Mouse (Mus musculus) NIH3T3 (cell line): ENCODE measurements around the gene Stag1.

ENCODE experiments used
- DNase-seq: peaks from one replicate; pipeline ENCODE4 v3.0.0-alpha.2; 2012; ENCODE audit warnings: low read depth

Stag1 gene

DNA sequence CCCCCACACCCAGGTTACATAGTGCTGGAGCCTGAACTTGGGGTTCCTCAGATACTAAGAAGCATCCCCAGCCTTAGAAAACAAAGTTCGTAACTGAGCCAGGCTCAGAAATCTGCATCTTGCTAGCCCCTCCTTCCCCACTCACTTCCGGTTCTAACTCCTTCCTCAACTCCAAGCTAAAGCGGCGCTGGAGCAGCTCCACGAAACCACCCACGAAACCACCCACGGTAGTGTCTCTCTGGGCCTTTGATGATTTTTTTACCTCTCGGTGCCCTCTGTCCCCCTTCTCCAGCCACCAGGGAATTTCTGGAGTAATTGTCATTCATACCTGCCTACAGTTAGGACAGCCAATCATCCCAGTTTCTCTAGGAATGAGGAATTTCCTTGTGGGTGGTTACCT lies at the start of gene Stag1:
Gene Stag1, plus strand, starts transcription at position 253 of the 400 bp plus-strand sequence.
- DNase-seq = no peak

GRCm38 (mm10) chr9:100548313-100548712 lies 49.3 kb upstream of the Stag1 start:
- peak; percentile 59 for DNase-seq

GRCm38 (mm10) chr9:100555686-100556085 lies 41.9 kb upstream of the Stag1 start:
- no peak for DNase-seq

DNA sequence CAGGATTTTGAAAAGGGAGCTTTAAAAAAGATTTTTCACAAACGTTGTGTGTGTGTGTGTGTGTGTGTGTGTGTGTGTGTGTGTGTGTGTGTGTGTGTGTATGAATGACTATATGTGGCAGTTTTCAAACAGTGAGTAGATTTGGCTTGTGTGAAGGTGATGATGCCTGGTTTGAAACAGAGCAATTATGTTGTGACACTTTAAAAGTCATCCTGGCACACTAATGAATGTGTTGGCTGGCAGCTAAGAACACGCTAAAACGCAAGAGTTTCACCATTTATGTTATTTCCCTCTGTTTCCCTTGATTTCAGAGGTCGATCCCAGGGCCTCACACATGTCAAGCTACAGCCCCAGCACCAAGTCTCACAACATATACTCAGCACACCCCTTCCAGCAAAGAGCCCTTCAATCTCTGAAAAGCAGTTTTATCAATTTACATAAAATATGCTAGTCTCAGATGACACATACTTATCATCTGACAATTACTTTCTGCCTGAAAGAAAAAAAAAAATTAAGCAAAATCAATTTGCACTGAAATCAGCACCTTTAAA lies 39.5 kb upstream of the Stag1 start:
- DNase-seq = no peak

GRCm38 (mm10) chr9:100558991-100559390 lies 38.6 kb upstream of the Stag1 start:
- DNase-seq = no peak

- DNase-seq = no peak
Observed at GRCm38 (mm10) chr9:100560251-100560890, 37.2 kb upstream of the Stag1 start.

GRCm38 (mm10) chr9:100569798-100570625 lies 27.6 kb upstream of the Stag1 start:
- DNase-seq = peak; percentile 33

DNA sequence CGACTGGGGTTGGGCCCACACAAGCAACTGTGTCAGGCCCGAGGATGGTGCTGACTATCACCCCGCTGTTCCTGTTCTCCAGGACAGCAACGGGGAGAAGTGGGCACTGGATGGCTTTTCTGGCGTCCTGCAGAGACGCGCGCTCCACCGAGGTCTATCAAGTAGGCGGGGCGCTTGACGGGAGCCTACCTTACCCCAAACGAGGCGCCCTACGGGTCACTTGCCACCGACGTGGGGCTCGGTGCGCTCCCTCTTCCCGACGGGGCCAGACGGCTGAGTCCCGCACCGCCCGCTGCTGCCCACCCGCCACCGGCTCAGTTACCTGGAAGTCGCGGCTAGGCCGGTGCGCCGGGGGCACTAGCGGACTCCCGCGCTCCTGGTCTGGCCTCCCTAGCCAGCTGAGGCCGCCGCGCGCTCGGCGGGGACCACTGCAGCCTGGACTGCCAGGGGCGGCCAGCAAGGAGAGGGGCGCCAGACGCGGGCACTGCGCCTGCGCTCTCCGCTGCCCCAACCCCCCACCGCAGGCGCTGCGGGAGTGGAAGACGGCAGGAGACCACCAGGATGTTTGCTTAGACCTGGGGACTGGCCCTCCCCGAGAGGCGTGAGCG lies 26.9 kb upstream of the Stag1 start, which contains the start of gene Slc35g2:
Gene Slc35g2, minus strand, starts transcription at position 465 of the 608 bp plus-strand sequence.
- no peak for DNase-seq

DNA sequence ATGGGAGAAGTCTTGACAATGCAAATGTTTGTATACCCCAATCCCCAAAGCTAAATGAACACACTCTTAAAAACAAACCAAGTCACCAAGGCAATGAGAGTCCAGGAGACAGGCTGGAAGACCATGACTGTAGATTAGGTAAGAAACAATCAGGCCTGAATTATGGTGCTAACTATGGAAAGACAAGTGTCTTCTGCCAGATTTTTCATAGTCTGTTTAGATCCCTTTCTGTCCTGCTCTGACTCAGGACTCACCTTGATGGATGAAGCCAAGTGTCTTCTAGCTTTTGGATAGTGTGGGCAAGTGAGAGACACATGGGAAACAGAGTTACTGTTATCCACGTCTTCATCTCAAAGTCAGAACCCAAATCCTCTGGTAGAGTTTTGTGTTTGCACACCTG lies 26.1 kb upstream of the Stag1 start:
- no peak for DNase-seq

GRCm38 (mm10) chr9:100573300-100573699 lies 24.3 kb upstream of the Stag1 start:
- no peak for DNase-seq

GRCm38 (mm10) chr9:100573942-100574341 lies 23.7 kb upstream of the Stag1 start:
- DNase-seq = no peak

DNA sequence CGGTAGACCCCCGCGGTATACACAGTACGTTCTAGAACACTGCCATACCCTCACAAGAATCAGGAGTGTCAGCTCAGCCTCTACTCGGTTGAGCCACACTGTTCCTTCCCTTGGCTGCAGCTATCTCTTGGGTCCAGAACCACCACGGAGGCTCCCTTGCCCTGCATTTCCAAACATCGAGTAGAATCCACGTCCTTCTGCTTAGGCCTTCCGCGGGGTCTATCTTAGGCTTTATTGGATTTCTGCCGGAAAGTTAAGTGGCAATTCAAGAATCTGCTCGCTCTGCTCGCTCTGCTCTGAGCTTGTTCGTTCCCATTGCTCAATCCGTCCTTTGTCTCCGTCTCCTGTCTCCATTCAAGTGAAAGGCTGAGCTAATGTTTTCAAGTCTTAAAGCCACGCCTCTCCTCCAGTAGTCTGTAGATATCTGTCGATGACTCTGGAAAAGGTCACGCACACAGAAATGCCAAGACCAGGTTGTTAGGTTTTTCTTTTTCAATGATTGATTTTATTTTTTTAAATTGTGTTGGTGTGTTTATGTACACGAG lies 17.3 kb upstream of the Stag1 start:
- DNase-seq = no peak

DNA sequence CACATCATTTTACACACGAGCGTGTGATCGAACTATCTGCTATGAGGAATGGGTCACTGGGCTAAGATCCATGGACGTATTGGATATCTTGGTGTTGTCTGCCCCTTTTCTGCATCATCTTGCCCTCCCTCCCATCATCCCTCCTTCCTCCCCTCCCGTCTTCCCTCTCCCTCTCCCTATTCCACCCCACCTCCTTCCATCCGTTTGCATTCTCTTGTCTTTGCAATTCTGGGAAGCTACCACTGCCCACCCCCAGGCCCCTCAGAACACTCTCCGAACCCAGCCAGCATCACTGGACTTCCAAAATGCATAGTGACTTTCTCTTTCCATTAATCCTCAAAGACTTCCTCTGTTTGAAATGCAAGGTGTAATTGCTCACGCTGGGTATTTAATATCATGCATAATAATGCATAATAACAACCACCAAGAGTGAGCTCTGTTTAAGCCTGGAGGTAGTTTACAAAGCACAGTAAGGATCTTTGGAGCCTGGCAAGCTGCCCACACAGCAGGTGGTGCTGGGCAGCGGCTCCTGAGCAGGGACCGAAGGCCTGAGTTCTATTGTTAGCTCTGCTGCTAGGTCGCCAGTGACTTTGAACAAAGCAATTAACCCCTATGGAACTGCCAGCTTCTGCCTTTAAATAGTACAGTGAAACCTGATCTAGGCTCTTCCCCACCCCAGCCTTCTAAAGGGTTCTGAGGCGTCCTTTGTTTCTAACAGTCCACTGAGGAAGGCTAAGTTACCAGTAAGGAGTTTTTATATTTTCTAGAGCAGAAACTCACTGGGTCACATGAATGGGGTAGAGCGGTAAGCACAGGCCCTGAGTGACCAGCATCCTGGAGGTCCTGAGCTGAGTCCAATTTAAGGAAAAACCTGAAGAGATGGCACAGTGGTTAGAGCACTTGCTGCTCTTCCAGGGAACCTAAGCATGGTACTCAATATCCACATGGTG lies 15.8 kb upstream of the Stag1 start:
- DNase-seq = no peak

GRCm38 (mm10) chr9:100582883-100583575 lies 14.6 kb upstream of the Stag1 start:
- DNase-seq = no peak

- no peak for DNase-seq
Observed at GRCm38 (mm10) chr9:100584031-100584430, 13.6 kb upstream of the Stag1 start.

DNA sequence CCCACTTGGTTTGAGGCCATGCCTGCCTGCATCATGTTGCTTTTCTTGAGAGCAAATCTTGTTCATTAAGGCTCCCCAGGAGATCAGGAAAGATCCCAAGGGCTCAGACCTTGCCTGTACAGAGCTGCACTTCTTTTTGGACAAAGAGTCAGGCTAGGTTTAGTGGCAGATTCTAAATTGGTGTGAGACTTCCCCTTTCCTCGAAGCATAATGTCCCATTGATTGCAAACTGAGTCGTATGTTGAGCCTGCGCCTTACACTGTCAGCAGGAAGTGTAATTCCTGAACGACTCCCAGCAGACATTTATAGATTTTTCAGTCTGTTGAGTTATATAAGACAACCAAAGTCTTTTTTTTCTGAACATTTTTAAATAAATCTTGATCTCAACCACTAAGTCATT lies 7.1 kb upstream of the Stag1 start:
- no peak for DNase-seq

DNA sequence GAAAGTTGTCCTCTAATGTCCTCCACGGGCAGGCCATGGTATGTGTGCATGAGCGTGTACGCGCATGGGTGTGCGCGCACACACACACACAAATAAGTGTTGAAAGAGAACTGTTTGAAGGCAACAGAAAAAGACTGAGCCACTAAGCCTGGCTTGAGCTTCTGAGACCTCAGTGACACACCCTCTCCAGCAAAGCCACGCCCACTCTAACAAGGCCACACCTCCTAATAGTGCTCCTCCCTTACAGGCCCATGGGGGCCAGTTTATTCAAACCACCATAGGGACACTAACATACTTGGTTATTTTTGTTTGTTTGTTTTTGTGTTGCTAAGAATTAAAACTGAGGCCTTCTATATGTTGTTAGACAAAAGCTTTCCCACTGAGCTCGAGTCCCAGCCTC lies 1.3 kb upstream of the Stag1 start:
- DNase-seq = no peak

GRCm38 (mm10) chr9:100599761-100600328 lies 2.2 kb downstream of the Stag1 start:
- peak; percentile 63 for DNase-seq

DNA sequence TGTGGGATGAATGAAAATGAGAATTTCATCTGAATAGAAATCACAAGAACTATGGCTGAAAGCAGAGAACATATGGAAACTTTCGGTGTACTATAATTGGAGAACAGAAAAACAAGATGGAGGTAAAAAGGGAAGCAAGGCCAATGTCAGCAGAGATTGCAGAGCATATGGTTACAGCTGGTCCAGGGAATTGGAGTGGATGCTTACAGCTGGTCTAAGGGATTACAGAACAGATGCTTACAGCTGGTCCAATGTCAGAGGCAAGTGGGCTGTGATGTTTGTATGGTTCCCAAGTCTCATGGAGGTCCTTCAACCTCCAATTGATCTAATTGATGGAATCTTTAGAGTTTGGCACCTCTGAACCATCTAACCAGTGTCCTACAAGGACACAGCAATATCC lies 4.5 kb downstream of the Stag1 start:
- DNase-seq = no peak

DNA sequence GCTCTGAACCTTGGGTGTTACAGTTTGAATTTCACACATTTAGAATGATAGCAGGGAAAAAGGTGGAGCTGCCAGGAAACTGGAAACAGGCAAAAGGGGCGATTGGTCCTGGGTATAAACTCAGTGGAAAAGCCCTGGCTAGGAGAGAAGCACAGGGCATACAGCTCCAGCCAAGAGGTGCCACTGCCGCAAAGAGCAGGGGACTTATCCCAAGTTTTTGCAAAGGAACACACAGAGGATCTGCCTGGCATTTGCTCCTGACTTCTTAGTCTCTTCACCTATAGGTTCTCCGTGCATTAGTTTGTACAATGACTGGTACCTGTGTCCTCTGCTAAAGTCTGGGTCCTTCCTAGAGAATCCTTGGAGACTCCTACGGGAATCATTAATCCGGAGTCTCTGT lies 5.6 kb downstream of the Stag1 start:
- no peak for DNase-seq
